Mouse (Mus musculus): ENCODE measurements around the gene Matk. TPM values are rescaled to one million over a fixed set of nuclear protein-coding genes. Genes with fewer than 3 reads are reported as not detected.

The Matk gene
- total and polyA plus RNA-seq, 3 experiments: 0.23 to 1.0 TPM; not detected in 1

DNA sequence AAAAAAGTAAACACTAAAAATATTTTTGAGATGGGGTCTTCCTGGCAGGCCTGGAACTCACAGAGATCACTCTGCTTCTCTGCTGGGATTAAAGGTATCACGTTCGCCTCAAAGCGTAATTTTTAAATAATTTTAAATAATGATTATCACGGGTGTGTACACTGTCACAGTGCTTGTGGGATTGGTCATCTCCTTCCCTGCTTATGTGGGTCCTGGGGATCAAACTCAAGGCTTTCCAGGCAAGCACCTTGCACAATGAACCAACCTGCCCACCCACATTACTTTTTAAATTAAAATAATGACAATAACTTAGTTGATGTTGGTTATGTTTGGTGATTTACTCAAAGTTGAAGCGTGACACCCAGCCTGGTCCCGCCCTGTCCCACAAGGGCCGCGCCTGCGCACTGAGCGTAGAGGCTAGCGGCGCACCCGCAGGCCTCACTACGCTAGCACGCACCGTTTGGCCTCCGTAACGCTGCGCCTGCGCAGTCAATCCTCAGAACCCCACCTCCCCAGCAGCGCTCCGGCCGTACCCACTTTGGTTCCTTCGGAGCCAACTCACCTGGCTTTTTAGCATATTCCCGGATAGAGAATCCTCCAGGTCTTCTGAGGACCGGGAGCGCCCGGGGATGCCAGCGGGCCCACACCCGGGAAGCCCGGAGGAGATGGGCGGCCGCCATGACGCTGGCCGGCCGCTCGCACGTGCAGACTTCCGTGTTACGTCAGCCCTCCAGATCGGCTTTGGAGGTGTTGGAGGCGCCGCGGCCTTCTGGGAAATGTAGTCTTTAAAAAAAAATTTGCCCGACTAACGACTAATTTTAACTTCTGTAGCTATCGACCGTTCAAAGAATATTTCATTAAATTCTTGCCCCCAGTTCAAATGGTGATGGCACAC lies 13.7 kb downstream of the Matk start, which contains the start of the genes Mrpl54 and Apba3 (continued):
- TF ChIP-seq MEF2A (IDR thresholded peaks at IDR 0.05; ENCODE audit: extremely low read depth, insufficient replicate concordance, low read depth, low read length, poor library complexity, severe bottlenecking) (no peak), ZNF384 (IDR thresholded peaks at IDR 0.05; ENCODE audit: low read depth, low read length) (0 out of 2 replicates have a peak, but pooled peaks have one; percentile 10), GATA1 (IDR thresholded peaks at IDR 0.05; ENCODE audit: low read depth, low read length) (no peak), SMC3 (IDR thresholded peaks at IDR 0.05; ENCODE audit: low read depth, low read length) (no peak)

DNA sequence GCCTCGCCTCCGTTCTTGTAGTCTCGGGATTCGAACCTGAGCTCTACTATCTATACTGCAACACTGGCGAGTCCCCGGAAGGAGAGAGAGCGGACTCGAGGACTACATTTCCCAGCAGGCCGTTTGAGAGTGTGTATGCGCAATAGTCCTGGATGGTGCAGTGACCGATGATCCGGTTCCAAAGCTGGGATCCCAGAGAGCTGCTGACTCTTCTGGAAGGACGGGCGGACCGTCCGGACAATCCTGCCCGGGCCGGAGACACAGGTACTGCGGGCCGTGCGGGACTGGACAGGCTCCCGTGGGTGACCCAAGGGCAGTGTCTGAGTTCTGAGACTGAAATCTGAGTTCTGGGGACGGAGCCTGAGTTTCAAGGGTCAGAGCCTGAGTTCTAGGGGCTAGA lies 15.3 kb downstream of the Matk start:
- no peak overlapping the region for H3K27ac ChIP-seq (ENCODE audit: control insufficient read depth, low read depth, low read length)
- H3K4me3 ChIP-seq (ENCODE audit: control insufficient read depth in 1 of 2, insufficient read depth in 1 of 2, low read depth in 2 of 2, low read length in 2 of 2): peak overlapping the region; percentile 81 to 100
- peak; percentile 93 for DNase-seq (ENCODE audit: low read depth, low spot score)
- peaks cover 21% of the 10 kb centered on the region for H3K79me2 ChIP-seq (ENCODE audit: control insufficient read depth, insufficient read depth, low read length, poor library complexity)
- peaks cover 4 to 18% of the 10 kb centered on the region in 2 experiments; a peak in 3 of 4 replicates for H3K4me1 ChIP-seq (ENCODE audit: control insufficient read depth in 1 of 2, insufficient read depth in 2 of 2, low read length in 2 of 2)
- H3K9me3 ChIP-seq (replicated peaks; ENCODE audit: insufficient read depth, low read length): no peaks in the 10 kb centered on the region
- H3K27me3 ChIP-seq (ENCODE audit: control insufficient read depth in 1 of 2, insufficient read depth in 2 of 2, low read length in 2 of 2): no peaks in the 10 kb centered on the region
- H3K36me3 ChIP-seq (ENCODE audit: control insufficient read depth in 1 of 2, insufficient read depth in 2 of 2, low read length in 2 of 2): peaks cover 0 to 2% of the 10 kb centered on the region in 2 experiments; a peak in 2 of 4 replicates
- peak overlapping the region; percentile 81 for H3K9ac ChIP-seq (ENCODE audit: control insufficient read depth, low read depth, low read length, poor library complexity, severe bottlenecking)
- TF ChIP-seq JUND (IDR thresholded peaks at IDR 0.05; ENCODE audit: low read depth, low read length) (no peak), MXI1 (IDR thresholded peaks at IDR 0.05; ENCODE audit: low read depth, low read length) (peak; percentile 75; the same call in 1 of the 2 replicates), RAD21 (IDR thresholded peaks at IDR 0.05; ENCODE audit: low read depth, low read length) (no peak), ZMIZ1 (IDR thresholded peaks at IDR 0.05; ENCODE audit: low read depth, low read length) (no peak), USF2 (IDR thresholded peaks at IDR 0.05; ENCODE audit: borderline replicate concordance in 1 of 2, insufficient read depth in 1 of 2, low read depth in 1 of 2, low read length in 2 of 2) (no peak), MAFK (IDR thresholded peaks at IDR 0.05; ENCODE audit: borderline replicate concordance, low read depth, low read length) (no peak), ETS1 (IDR thresholded peaks at IDR 0.05; ENCODE audit: low read depth, low read length) (no peak), MAZ (IDR thresholded peaks at IDR 0.05; ENCODE audit: low read depth, low read length) (no peak), TCF12 (IDR thresholded peaks at IDR 0.05; ENCODE audit: low read depth, low read length) (peak; percentile 52; the same call in 1 of the 2 replicates), BHLHE40 (IDR thresholded peaks at IDR 0.05; ENCODE audit: borderline replicate concordance, low read depth, low read length) (peak; percentile 67; the same call in 1 of the 2 replicates), NELFE (IDR thresholded peaks at IDR 0.05; ENCODE audit: low read depth, low read length) (peak; percentile 58), KAT2A (conservative IDR thresholded peaks at IDR 0.05; ENCODE audit: low read depth, low read length) (peak; percentile 87; the same call in 1 of the 2 replicates), CHD2 (IDR thresholded peaks at IDR 0.05; ENCODE audit: low read length) (no peak), MYC (IDR thresholded peaks at IDR 0.05; ENCODE audit: low read depth, low read length) (peak; percentile 46; the same call in 1 of the 2 replicates), ZNF384 (IDR thresholded peaks at IDR 0.05; ENCODE audit: low read depth, low read length) (no peak), HCFC1 (IDR thresholded peaks at IDR 0.05; ENCODE audit: low read depth, low read length) (peak; percentile 99), MYB (IDR thresholded peaks at IDR 0.05; ENCODE audit: low read depth, low read length) (no peak), POLR2A (IDR thresholded peaks at IDR 0.05; ENCODE audit: control insufficient read depth in 1 of 2, insufficient read depth in 1 of 2, low read depth in 1 of 2, low read length in 2 of 2, poor library complexity in 1 of 2) (peak in 1 of 2 experiments; percentile 79; a peak in 3 of 4 replicates), ZC3H11A (IDR thresholded peaks at IDR 0.05; ENCODE audit: low read depth, low read length) (no peak), TBP (IDR thresholded peaks at IDR 0.05; ENCODE audit: low read depth, low read length) (peak; percentile 65), TAL1 (IDR thresholded peaks at IDR 0.05; ENCODE audit: low read length) (no peak), CHD1 (IDR thresholded peaks at IDR 0.05; ENCODE audit: low read depth, low read length) (no peak), RCOR1 (IDR thresholded peaks at IDR 0.05; ENCODE audit: low read depth, low read length) (no peak), CTCF (IDR thresholded peaks at IDR 0.05 in 2 of 3, conservative IDR thresholded peaks at IDR 0.05 in 1 of 3; ENCODE audit: control insufficient read depth in 1 of 3, insufficient read depth in 1 of 3, low read depth in 2 of 3, low read length in 3 of 3, poor library complexity in 1 of 3, severe bottlenecking in 1 of 3) (no peak), POLR2AphosphoS2 (IDR thresholded peaks at IDR 0.05; ENCODE audit: low read length) (peak; percentile 35; the same call in 1 of the 2 replicates), SMC3 (IDR thresholded peaks at IDR 0.05; ENCODE audit: low read depth, low read length) (no peak), EP300 (IDR thresholded peaks at IDR 0.05; ENCODE audit: low read depth in 1 of 2, low read length in 2 of 2) (no peak), POLR2AphosphoS5 (IDR thresholded peaks at IDR 0.05; ENCODE audit: borderline replicate concordance, low read depth, low read length) (no peak), MEF2A (IDR thresholded peaks at IDR 0.05; ENCODE audit: extremely low read depth, insufficient replicate concordance, low read depth, low read length, poor library complexity, severe bottlenecking) (no peak), MAX (IDR thresholded peaks at IDR 0.05; ENCODE audit: low read length) (no peak), SIN3A (IDR thresholded peaks at IDR 0.05; ENCODE audit: low read length) (peak; percentile 90)
